Mouse (Mus musculus) left cerebral cortex, postnatal 36 days (tissue): Measurements from ENCODE around the gene Olfr104-ps. TPM values are rescaled to one million over a fixed set of nuclear protein-coding genes. Genes with fewer than 3 reads are reported as not detected.

Experiments used
- DNase-seq, 2 experiments: peaks; one replicate each; pipeline ENCODE4 v3.0.0; 2021 to 2022; ENCODE audit warnings: low spot score in 2 of 2, mixed read lengths in 1 of 2
- intact Hi-C: fragments of 180-260 bp; cut with DNase I; formaldehyde crosslinking; loops from one replicate; pipeline ENCODE4 v1.15.1; 2025
- total RNA-seq, 2 experiments: library from RNA; stranded (reverse); gene quantifications; 2 replicates each; pipeline ENCODE4 v1.2.3; 2021

Gene Olfr104-ps
- total RNA-seq = not detected

- intact Hi-C loops = no loop called here
- no peak for DNase-seq
These were observed at the start of gene Olfr104-ps for GRCm38 (mm10) chr17:37359282-37359681. Gene Olfr104-ps, plus strand, starts transcription at chr17:37359582.

GRCm38 (mm10) chr17:37310146-37310699 is 49.2 kb upstream of the Olfr104-ps start:
- intact Hi-C loops = no loop called here
- no peak for DNase-seq

GRCm38 (mm10) chr17:37316954-37317353 is 42.4 kb upstream of the Olfr104-ps start, which contains the start of gene Olfr102:
Gene Olfr102, minus strand, starts transcription at chr17:37317054.
- intact Hi-C loops = no loop called here
- no peak for DNase-seq

DNA sequence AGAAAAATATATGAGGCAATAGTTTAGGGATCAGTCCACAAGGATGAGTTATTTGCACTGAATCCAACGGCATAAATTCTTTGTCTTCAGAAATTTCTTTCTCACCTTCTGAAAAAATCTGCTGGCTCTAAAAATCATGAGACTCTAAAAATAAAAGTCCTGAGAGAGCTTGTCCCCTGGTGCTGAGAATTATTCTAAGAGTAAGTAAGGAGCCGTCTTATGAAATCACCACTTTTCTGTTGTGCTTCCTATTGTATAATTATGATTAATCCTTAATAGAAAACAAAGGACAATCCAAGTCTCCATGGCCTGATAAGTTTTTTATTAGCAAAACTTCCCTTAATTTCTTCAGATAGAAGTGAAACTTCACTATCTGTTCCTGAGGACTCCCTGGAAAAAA is 19.8 kb upstream of the Olfr104-ps start, which contains the start of gene Olfr103:
Gene Olfr103 (minus strand): TSS at position 101 of the 400 bp plus-strand sequence.
- DNase-seq = no peak
- intact Hi-C loops = no loop called here

GRCm38 (mm10) chr17:37378733-37379132 is 19.4 kb downstream of the Olfr104-ps start, which contains the start of gene Olfr105-ps:
Gene Olfr105-ps, plus strand, starts transcription at chr17:37379033.
- DNase-seq = no peak
- intact Hi-C loops = no loop called here

GRCm38 (mm10) chr17:37390093-37390492 is 30.7 kb downstream of the Olfr104-ps start, which contains the start of gene Olfr106-ps:
Gene Olfr106-ps, plus strand, starts transcription at chr17:37390393.
- intact Hi-C loops = no loop called here
- DNase-seq = no peak

DNA sequence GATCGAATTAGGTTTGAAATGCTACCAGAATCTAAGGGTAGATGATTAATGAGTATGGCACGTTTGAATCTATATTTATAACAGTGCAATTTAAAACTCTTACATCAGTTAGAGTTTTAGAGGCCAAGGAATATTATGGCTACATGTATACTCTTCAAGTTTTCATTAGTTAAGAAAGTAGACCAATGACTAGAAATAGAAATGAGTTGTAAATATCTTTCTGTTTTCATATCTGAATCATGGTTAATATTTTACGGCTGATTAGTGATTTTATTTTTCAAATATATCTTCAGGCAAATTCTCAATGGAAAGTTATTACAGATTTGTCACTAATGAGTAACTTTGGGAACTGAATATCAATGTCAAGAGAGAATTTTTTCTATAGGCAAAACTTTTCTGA is 39.5 kb downstream of the Olfr104-ps start, which contains the start of gene Olfr107:
Gene Olfr107 (plus strand): TSS at position 301 of the 400 bp plus-strand sequence.
- no peak for DNase-seq
- intact Hi-C loops = no loop called here

DNA sequence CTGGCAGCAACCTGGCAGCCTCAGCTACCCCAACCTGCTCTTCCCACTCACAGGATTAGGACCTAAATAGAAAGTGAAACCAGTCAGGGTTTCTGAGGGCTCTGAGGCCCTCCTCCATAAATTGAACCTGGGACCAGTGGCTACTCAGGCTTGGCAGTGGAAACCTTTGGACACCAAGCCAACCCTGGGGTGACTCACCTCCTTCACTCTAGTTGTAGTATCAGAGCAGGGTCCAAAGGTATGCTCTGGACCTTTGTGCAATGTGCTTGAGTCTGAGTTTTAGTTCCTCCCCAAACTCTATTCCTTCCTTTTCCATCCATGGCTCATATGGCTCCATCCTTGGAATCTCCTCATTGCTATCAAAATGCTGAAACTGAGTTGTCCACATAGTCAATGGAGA is 54.0 kb downstream of the Olfr104-ps start:
- no peak for DNase-seq

More for the DNA sequence above, 54.0 kb downstream of the Olfr104-ps start:
- intact Hi-C loops = no loop called here

Other genes starting within 250 kb of the Olfr104-ps start
- not detected for gene Olfr92, start 239.5 kb upstream of the Olfr104-ps start, total RNA-seq
- gene Olfr93, start 198.1 kb upstream of the Olfr104-ps start, total RNA-seq = not detected
- not detected for gene Ubd, start 165.7 kb upstream of the Olfr104-ps start, total RNA-seq
- gene Olfr94, start 158.6 kb upstream of the Olfr104-ps start, total RNA-seq = not detected
- not detected for gene Olfr95, start 146.5 kb upstream of the Olfr104-ps start, total RNA-seq
- not detected for gene Olfr96, start 139.4 kb upstream of the Olfr104-ps start, total RNA-seq
- gene Olfr97, start 122.3 kb upstream of the Olfr104-ps start, total RNA-seq = not detected
- gene Olfr98, start 95.8 kb upstream of the Olfr104-ps start, total RNA-seq = not detected
- 1 to 10 TPM; 3.2 to 3.4 TPM for gene H2-M3, start 89.4 kb upstream of the Olfr104-ps start, total RNA-seq
- not detected for gene Olfr99, start 76.1 kb upstream of the Olfr104-ps start, total RNA-seq
- not detected for gene Olfr101, start 55.3 kb upstream of the Olfr104-ps start, total RNA-seq
- gene Olfr102, start 42.5 kb upstream of the Olfr104-ps start, total RNA-seq = not detected
- gene Olfr103, start 19.9 kb upstream of the Olfr104-ps start, total RNA-seq = not detected
- gene Olfr105-ps, start 19.5 kb downstream of the Olfr104-ps start, total RNA-seq = not detected
- gene Olfr106-ps, start 30.8 kb downstream of the Olfr104-ps start, total RNA-seq = not detected
- not detected for gene Olfr107, start 39.6 kb downstream of the Olfr104-ps start, total RNA-seq
- gene Olfr108, start 85.9 kb downstream of the Olfr104-ps start, total RNA-seq = not detected
- not detected for gene Olfr109, start 99.3 kb downstream of the Olfr104-ps start, total RNA-seq
- gene H2-M2, start 124.0 kb downstream of the Olfr104-ps start, total RNA-seq = not detected
- gene Olfr110, start 132.9 kb downstream of the Olfr104-ps start, total RNA-seq = under 1 TPM in 1 of 2 experiments, not detected in 1; 0.22 TPM
- under 1 TPM in 1 of 2 experiments, not detected in 1; 0.17 TPM for gene Olfr111, start 148.4 kb downstream of the Olfr104-ps start, total RNA-seq
- gene Olfr112, start 209.9 kb downstream of the Olfr104-ps start, total RNA-seq = not detected
- not detected for gene Olfr113, start 218.1 kb downstream of the Olfr104-ps start, total RNA-seq
- not detected for gene Olfr114, start 233.2 kb downstream of the Olfr104-ps start, total RNA-seq